Mouse (Mus musculus): ENCODE measurements around the gene Slc25a45.
A peak's percentile ranks its signal among the peaks of the same experiment; 100 is the strongest.
"Not testable (repeated sequence)": the region's sequence is repeated elsewhere in the genome, so short reads cannot be mapped to it uniquely, and the experiment has no call there.

Gene Slc25a45

GRCm38 (mm10) chr19:5856604-5857003, 21.0 kb upstream of the Slc25a45 start:
- no peak for DNase-seq (ENCODE audit: low spot score)

- no peak for DNase-seq (ENCODE audit: low spot score)
Observed at GRCm38 (mm10) chr19:5862335-5863085, 15.1 kb upstream of the Slc25a45 start.

- no peak for DNase-seq (ENCODE audit: low spot score)
Observed at GRCm38 (mm10) chr19:5863776-5864175, 13.8 kb upstream of the Slc25a45 start.

GRCm38 (mm10) chr19:5864710-5865398, 12.8 kb upstream of the Slc25a45 start:
- DNase-seq (ENCODE audit: low spot score), result no peak

GRCm38 (mm10) chr19:5868096-5868495, 9.5 kb upstream of the Slc25a45 start:
- no peak for DNase-seq (ENCODE audit: low spot score)

GRCm38 (mm10) chr19:5871273-5871672, 6.3 kb upstream of the Slc25a45 start:
- DNase-seq (ENCODE audit: low spot score), result peak; percentile 70

- DNase-seq (ENCODE audit: low spot score), result no peak
Observed at GRCm38 (mm10) chr19:5871683-5872082, 5.9 kb upstream of the Slc25a45 start.

- no peak for DNase-seq (ENCODE audit: low spot score)
Observed at GRCm38 (mm10) chr19:5872528-5872927, 5.1 kb upstream of the Slc25a45 start.

GRCm38 (mm10) chr19:5872931-5873556, 4.6 kb upstream of the Slc25a45 start:
- no peak for DNase-seq (ENCODE audit: low spot score)

- DNase-seq (ENCODE audit: low spot score), result no peak
Observed at GRCm38 (mm10) chr19:5874391-5874968, 3.1 kb upstream of the Slc25a45 start.

- DNase-seq (ENCODE audit: low spot score), result peak; percentile 98
Observed at GRCm38 (mm10) chr19:5874969-5875480, 2.6 kb upstream of the Slc25a45 start, which contains the start of gene Frmd8. Gene Frmd8 (minus strand): TSS chr19:5875274.

- DNase-seq (ENCODE audit: low spot score), result no peak
Observed at GRCm38 (mm10) chr19:5878362-5878722, 734 bp downstream of the Slc25a45 start.

GRCm38 (mm10) chr19:5878916-5879315, 1.3 kb downstream of the Slc25a45 start:
- no peak for DNase-seq (ENCODE audit: low spot score)

- DNase-seq (ENCODE audit: low spot score), result no peak
Observed at GRCm38 (mm10) chr19:5879735-5880134, 2.1 kb downstream of the Slc25a45 start.

GRCm38 (mm10) chr19:5881155-5881554, 3.5 kb downstream of the Slc25a45 start:
- DNase-seq (ENCODE audit: low spot score), result no peak

- not testable (repeated sequence) for DNase-seq (ENCODE audit: low spot score)
Observed at GRCm38 (mm10) chr19:5882079-5882478, 4.5 kb downstream of the Slc25a45 start.

- no peak for DNase-seq (ENCODE audit: low spot score)
Observed at GRCm38 (mm10) chr19:5883935-5884334, 6.3 kb downstream of the Slc25a45 start.

GRCm38 (mm10) chr19:5885838-5886237, 8.2 kb downstream of the Slc25a45 start:
- peak; percentile 58 for DNase-seq (ENCODE audit: low spot score)

GRCm38 (mm10) chr19:5887234-5887815, 9.7 kb downstream of the Slc25a45 start:
- no peak for DNase-seq (ENCODE audit: low spot score)

GRCm38 (mm10) chr19:5889211-5889610, 11.6 kb downstream of the Slc25a45 start:
- DNase-seq (ENCODE audit: low spot score), result no peak

- no peak for DNase-seq (ENCODE audit: low spot score)
Observed at GRCm38 (mm10) chr19:5891521-5892258, 14.1 kb downstream of the Slc25a45 start.

Measured in retina, embryonic 14.5 days (tissue).